Mouse (Mus musculus) left cerebral cortex, adult 9 months (tissue): Measurements from ENCODE around the gene Phlpp1.
A peak's percentile ranks its signal among the peaks of the same experiment; 100 is the strongest.

Experiments used
- DNase-seq, 2 experiments: peaks; one replicate each; pipeline ENCODE4 v3.0.0; 2022; ENCODE audit warnings: low spot score in 2 of 2

Gene Phlpp1

GRCm38 (mm10) chr1:106164111-106164510, 7.4 kb upstream of the Phlpp1 start:
- no peak for DNase-seq

- no peak for DNase-seq
Measured at GRCm38 (mm10) chr1:106168001-106168400, 3.6 kb upstream of the Phlpp1 start.

GRCm38 (mm10) chr1:106168801-106169200, 2.8 kb upstream of the Phlpp1 start:
- DNase-seq: no peak

GRCm38 (mm10) chr1:106169741-106170265, 1.7 kb upstream of the Phlpp1 start:
- no peak for DNase-seq

GRCm38 (mm10) chr1:106172301-106172930, 864 bp downstream of the Phlpp1 start:
- no peak for DNase-seq

GRCm38 (mm10) chr1:106172931-106173371, 1.4 kb downstream of the Phlpp1 start:
- peak in 1 of 2 experiments; percentile 14 for DNase-seq

- no peak for DNase-seq
Measured at GRCm38 (mm10) chr1:106173621-106174156, 2.1 kb downstream of the Phlpp1 start.

- no peak for DNase-seq
Measured at GRCm38 (mm10) chr1:106174598-106174997, 3.0 kb downstream of the Phlpp1 start.

- no peak for DNase-seq
Measured at GRCm38 (mm10) chr1:106175360-106175759, 3.8 kb downstream of the Phlpp1 start.

GRCm38 (mm10) chr1:106176791-106177190, 5.2 kb downstream of the Phlpp1 start:
- no peak for DNase-seq

GRCm38 (mm10) chr1:106177868-106178790, 6.6 kb downstream of the Phlpp1 start:
- no peak for DNase-seq

- DNase-seq: no peak
Measured at GRCm38 (mm10) chr1:106183701-106184100, 12.1 kb downstream of the Phlpp1 start.

- no peak for DNase-seq
Measured at GRCm38 (mm10) chr1:106184780-106185460, 13.4 kb downstream of the Phlpp1 start.

- no peak for DNase-seq
Measured at GRCm38 (mm10) chr1:106185461-106185924, 13.9 kb downstream of the Phlpp1 start.

- DNase-seq: no peak
Measured at GRCm38 (mm10) chr1:106186062-106186461, 14.5 kb downstream of the Phlpp1 start.

- no peak for DNase-seq
Measured at GRCm38 (mm10) chr1:106187480-106187879, 15.9 kb downstream of the Phlpp1 start.

- DNase-seq: no peak
Measured at GRCm38 (mm10) chr1:106188756-106189155, 17.2 kb downstream of the Phlpp1 start.

GRCm38 (mm10) chr1:106189311-106189710, 17.8 kb downstream of the Phlpp1 start:
- DNase-seq: no peak

- no peak for DNase-seq
Measured at GRCm38 (mm10) chr1:106190695-106191094, 19.1 kb downstream of the Phlpp1 start.

- no peak for DNase-seq
Measured at GRCm38 (mm10) chr1:106191885-106192284, 20.3 kb downstream of the Phlpp1 start.

- no peak for DNase-seq
Measured at GRCm38 (mm10) chr1:106192864-106193470, 21.4 kb downstream of the Phlpp1 start.
